Mouse (Mus musculus): ENCODE results near the gene Atf6b.
A peak's percentile ranks its signal among the peaks of the same experiment; 100 is the strongest.

The Atf6b gene

GRCm38 (mm10) chr17:34649106-34649864 is 2.3 kb downstream of the Atf6b start:
- DNase-seq: no peak

GRCm38 (mm10) chr17:34650781-34651180 is 3.8 kb downstream of the Atf6b start:
- DNase-seq: no peak

- DNase-seq: no peak
Observed at GRCm38 (mm10) chr17:34651507-34652221, 4.7 kb downstream of the Atf6b start.

DNA sequence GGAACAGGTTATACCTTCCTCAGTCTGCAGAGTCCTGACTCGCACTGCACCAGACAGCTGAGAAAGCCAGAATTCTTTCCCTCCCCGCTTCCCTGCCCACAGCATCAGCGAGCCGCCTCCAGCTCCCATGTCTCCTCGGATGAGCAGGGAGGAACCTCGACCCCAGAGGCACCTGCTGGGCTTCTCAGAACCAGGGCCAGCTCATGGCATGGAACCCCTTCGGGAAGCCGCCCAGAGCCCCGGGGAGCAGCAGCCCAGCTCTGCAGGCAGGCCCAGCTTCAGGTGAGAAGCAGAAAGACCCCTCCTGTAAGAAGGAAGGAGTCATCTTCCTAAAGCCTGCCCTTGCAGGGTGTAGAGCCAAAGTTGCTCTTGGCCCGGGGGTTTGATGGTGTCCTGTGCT is 5.6 kb downstream of the Atf6b start:
- no peak for DNase-seq

DNA sequence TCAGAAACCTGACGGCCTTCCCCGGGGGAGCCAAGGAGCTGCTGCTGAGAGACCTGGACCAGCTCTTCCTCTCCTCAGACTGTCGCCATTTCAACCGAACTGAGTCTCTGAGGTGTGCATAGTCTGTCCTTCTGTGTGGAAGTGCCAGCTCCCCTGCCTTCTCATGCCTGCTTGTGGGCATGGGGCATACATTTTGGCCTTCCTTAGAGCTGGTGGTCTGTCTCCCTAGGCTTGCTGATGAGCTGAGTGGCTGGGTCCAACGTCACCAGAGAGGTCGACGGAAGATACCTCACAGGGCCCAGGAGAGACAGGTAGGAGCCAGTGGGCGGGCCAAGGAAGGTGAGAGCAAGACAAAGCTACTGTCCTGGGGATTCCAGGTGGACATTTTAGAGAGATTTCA is 6.0 kb downstream of the Atf6b start:
- no peak for DNase-seq

GRCm38 (mm10) chr17:34653746-34654285 is 6.9 kb downstream of the Atf6b start:
- DNase-seq: no peak

- DNase-seq: no peak
Observed at GRCm38 (mm10) chr17:34654392-34654791, 7.4 kb downstream of the Atf6b start.

DNA sequence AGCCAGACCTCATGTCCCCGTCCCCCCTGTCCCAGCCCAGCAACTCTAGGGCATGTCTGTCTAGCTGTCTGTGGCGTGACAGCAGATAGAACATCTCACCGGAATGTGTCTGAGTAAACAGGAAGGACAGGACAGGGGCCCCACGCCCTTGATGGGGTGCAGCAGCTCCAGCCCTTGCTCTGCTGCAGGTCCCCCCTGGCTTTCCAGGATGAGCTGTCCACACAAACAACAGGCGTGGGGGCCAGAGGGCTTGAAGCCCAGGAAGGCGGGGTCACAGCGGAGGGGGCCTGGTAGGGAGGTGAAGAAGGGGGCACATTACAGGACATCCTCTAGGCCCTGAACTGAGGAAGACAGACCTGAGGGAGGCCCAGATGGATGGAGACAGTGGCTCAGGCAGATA is 8.2 kb downstream of the Atf6b start:
- peak; percentile 84 for DNase-seq

GRCm38 (mm10) chr17:34655581-34655991 is 8.6 kb downstream of the Atf6b start:
- peak; percentile 92 for DNase-seq

DNA sequence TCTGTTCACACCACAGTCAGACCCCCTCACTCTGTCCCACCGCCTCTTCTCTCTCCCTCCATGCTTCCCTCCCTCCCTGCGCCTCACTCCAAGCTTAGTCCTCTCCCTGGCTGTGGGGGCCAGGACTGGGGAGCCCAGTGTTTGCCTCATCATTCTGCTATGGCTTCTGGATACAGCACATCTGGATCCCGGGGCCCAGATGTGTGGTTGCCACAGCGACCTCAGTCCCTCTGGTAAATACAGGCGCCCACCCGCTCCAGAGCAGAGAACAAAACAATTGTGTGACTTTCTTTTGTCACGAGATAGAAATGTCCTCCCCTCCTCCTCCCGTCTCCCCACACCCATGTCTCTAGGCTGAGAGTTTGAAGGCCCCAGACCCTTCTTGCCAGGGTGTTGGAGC is 9.7 kb downstream of the Atf6b start:
- DNase-seq: no peak

- no peak for DNase-seq
Observed at GRCm38 (mm10) chr17:34657271-34657670, 10.3 kb downstream of the Atf6b start.

GRCm38 (mm10) chr17:34658145-34658544 is 11.2 kb downstream of the Atf6b start:
- DNase-seq: no peak

- DNase-seq: no peak
Observed at GRCm38 (mm10) chr17:34658591-34658990, 11.6 kb downstream of the Atf6b start.

- DNase-seq: peak; percentile 50
Observed at GRCm38 (mm10) chr17:34659181-34659896, 12.4 kb downstream of the Atf6b start.

- no peak for DNase-seq
Observed at GRCm38 (mm10) chr17:34659897-34660214, 12.9 kb downstream of the Atf6b start.

DNA sequence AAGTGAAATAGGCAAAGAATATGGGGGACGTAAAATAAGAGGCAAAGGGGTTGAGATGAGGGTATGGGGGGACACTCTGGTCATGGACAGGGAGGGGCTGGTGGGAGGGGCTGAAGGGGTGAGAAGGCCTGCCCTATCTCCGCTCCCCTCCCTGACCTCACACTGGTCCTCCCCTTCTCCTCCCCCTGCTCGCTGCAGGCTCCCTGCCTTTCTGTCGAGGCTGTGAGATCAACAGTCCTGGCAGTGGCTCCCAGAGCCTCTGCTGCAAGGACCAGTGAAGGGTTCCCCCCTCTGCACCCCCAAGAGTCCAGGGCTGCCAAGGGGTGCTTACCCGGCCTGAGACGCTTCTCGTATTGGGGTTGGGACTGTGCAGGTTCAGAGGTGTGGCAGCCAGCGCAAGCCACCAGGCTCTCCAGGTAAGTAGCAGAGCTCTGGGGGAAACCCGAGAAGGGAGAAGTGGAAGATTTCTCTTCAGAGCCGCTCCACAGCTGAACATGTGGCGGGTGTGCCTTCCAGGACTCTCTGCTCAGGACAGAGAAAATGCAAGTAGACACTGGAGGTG is 13.4 kb downstream of the Atf6b start:
- DNase-seq: no peak

- peak; percentile 78 for DNase-seq
Observed at GRCm38 (mm10) chr17:34661121-34661591, 14.2 kb downstream of the Atf6b start.

- DNase-seq: no peak
Observed at GRCm38 (mm10) chr17:34662468-34662867, 15.5 kb downstream of the Atf6b start.

DNA sequence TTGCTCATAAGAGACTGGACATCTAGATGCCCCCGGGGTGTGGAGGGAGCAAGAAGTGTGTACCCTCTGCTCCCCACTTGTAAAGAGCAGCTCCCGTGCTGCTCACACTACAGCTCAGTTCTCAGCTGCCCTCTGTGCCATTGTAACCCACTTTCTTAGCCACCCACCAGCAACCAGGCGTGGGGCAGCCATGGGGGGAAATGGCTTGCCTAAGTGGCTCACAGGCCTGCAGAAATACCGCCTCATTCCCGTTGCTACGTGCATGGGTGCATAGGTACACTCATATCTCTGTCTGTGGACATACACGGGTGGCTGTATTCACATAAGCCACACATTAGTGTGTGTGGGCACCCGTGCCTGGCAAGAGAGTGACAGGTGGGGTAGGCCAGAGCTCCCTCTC is 16.0 kb downstream of the Atf6b start:
- DNase-seq: no peak

DNA sequence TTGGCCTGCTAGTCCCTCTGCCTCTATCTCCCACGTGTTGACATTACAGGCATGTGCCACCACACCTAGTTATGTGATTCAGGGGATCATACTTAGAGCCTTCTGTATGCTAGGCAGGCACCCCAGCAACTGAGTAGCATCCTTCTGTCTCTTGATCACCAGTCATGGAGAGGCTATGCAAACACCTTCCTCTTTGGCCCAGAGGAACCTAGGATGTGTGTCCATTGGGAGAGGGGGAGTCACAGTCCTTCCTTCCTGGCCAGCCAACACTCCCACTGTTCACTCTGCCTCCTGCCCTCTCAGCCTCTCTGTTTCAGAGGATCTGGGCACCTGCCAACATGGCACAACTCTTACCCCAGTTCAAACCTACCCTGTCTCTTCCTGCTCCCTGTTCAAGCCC is 16.6 kb downstream of the Atf6b start:
- no peak for DNase-seq

GRCm38 (mm10) chr17:34664472-34664871 is 17.5 kb downstream of the Atf6b start:
- no peak for DNase-seq

GRCm38 (mm10) chr17:34670235-34670634 is 23.3 kb downstream of the Atf6b start, which contains the start of gene Tnxb:
Tnxb (plus strand) TSS chr17:34670535.
- no peak for DNase-seq
